Mouse (Mus musculus): ENCODE results near the gene Col6a6. TPM values are rescaled to one million over a fixed set of nuclear protein-coding genes. Genes with fewer than 3 reads are reported as not detected.
A peak's percentile ranks its signal among the peaks of the same experiment; 100 is the strongest.

Gene Col6a6
- polyA plus RNA-seq (2012; rRNA removed), result 0.19 and 0.28 TPM in 2 replicates

DNA sequence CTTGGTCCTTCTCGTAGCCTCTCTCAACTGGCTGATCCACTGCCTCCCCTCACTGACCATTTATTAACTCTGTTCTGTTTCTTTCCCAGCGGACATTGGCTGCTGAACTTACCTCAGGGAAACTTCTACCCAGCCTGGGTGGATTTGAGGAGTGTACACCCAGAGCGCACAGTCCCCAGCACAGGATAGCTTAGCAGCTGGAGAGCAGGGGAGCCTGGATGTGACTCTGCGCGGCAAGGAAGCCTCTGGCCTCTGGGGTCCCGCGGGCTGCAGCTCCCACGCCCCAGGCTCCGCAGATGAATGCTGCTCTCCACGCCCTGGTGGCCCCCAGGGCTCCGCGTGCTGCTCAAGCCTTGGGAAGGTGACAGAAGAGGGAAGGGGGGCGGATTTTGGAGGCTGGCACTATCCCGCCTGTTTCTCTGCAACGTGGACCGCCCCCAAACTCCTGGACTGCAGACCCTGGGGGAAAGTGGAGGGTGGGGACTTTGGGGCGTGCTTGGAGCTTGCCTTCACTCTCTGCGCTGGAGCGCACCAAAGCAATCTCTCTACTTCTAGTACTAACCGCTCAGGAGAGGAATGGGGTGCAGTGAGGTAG, at the start of gene Col6a6:
Gene Col6a6 (minus strand): TSS at position 370 of the 595 bp plus-strand sequence.
- 8% methylated on average over 20 of the region's 20 CpGs for WGBS
- peak; percentile 39 for DNase-seq
- H3K27ac ChIP-seq (ENCODE audit: insufficient read depth, low read depth, low read length), result no peak within 1 kb of the TSS
- H3K4me1 ChIP-seq (ENCODE audit: control insufficient read depth, insufficient read depth, low read length), result no peaks in the 10 kb centered on the region
- no peaks in the 10 kb centered on the region for H3K27me3 ChIP-seq (replicated peaks; ENCODE audit: control insufficient read depth, insufficient read depth, low read length)
- no peak within 1 kb of the TSS for H3K4me3 ChIP-seq (ENCODE audit: insufficient read depth, low read depth, low read length)
- no peaks in the 10 kb centered on the region for H3K36me3 ChIP-seq (ENCODE audit: control insufficient read depth, insufficient read depth, low read length)
- TF ChIP-seq CTCF (conservative IDR thresholded peaks at IDR 0.05; ENCODE audit: insufficient read depth, insufficient read length, low read depth, low read length), result no peak
- TF ChIP-seq POLR2A (IDR thresholded peaks at IDR 0.05; ENCODE audit: low read depth, low read length), result no peak

DNA sequence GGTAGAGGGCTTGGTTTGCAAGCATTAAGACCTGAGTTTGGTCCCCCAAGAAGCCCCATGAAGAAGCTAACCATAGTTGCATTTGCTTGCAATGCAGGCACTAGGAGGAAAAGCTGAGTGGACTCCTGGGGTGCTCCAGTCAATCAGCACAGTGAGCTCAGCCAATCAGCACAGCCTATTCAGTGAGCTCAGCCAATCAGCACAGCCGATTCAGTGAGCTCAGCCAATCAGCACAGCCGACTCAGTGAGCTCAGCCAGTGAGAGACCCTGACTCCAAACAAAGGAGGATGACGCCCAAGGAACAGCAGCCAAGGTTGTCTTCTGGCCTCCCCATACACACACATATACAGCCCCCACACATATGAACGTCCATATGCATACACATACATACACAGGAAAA, 48.2 kb upstream of the Col6a6 start:
- no peaks in the 10 kb centered on the region for H3K36me3 ChIP-seq (ENCODE audit: control insufficient read depth, insufficient read depth, low read length)
- H3K27ac ChIP-seq (ENCODE audit: insufficient read depth, low read depth, low read length), result no peak overlapping the region
- DNase-seq, result no peak
- no peaks in the 10 kb centered on the region for H3K27me3 ChIP-seq (replicated peaks; ENCODE audit: control insufficient read depth, insufficient read depth, low read length)
- TF ChIP-seq CTCF (conservative IDR thresholded peaks at IDR 0.05; ENCODE audit: insufficient read depth, insufficient read length, low read depth, low read length), result no peak
- TF ChIP-seq POLR2A (IDR thresholded peaks at IDR 0.05; ENCODE audit: low read depth, low read length), result no peak
- 89% methylated on average over 4 of the region's 4 CpGs for WGBS
- no peak overlapping the region for H3K4me3 ChIP-seq (ENCODE audit: insufficient read depth, low read depth, low read length)
- H3K4me1 ChIP-seq (ENCODE audit: control insufficient read depth, insufficient read depth, low read length), result no peaks in the 10 kb centered on the region

DNA sequence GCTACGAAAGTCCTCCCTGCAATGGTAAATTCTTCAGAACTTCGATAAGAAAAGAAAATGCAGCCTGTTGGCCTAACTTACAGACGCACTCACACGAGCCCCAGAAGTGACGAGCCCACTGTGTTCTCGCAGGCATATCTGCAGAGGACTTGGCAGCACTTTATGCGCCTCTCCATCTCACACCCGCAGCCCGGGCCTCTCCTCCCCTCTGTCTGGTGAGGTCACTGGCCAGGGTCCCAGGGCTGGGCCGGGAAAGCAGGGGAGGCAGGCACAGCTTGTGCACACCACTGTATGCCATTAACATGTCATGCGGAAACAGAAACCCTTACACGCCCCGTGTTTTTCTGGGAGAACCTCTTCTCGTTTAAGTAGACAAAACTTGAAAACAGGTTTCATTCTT, 43.7 kb upstream of the Col6a6 start:
- H3K27me3 ChIP-seq (replicated peaks; ENCODE audit: control insufficient read depth, insufficient read depth, low read length), result no peaks in the 10 kb centered on the region
- no peak for DNase-seq
- TF ChIP-seq POLR2A (IDR thresholded peaks at IDR 0.05; ENCODE audit: low read depth, low read length) (no peak), CTCF (conservative IDR thresholded peaks at IDR 0.05; ENCODE audit: insufficient read depth, insufficient read length, low read depth, low read length) (no peak)

DNA sequence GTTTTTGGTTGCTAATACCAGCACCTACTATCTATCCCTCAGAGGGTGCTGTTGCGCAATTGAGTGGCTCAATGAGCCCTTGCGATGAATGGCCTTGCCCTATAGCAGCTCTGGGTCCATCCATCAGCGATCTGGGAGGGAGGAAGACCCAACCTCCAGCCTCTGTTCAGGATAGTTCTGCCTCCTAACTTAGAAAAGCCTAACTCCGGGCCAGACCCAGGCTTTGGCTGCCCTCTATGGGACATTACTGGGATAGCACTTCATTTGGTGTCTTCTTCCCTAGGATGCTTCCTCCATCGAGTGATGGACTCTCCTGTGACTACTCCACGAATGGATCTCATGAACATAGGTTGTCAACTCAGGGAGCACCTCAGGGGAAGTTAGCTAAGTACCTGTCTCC, 29.8 kb upstream of the Col6a6 start:
- no peaks in the 10 kb centered on the region for H3K4me1 ChIP-seq (ENCODE audit: control insufficient read depth, insufficient read depth, low read length)
- H3K36me3 ChIP-seq (ENCODE audit: control insufficient read depth, insufficient read depth, low read length), result no peaks in the 10 kb centered on the region
- H3K27me3 ChIP-seq (replicated peaks; ENCODE audit: control insufficient read depth, insufficient read depth, low read length), result no peaks in the 10 kb centered on the region
- TF ChIP-seq CTCF (conservative IDR thresholded peaks at IDR 0.05; ENCODE audit: insufficient read depth, insufficient read length, low read depth, low read length) (peak; percentile 91), POLR2A (IDR thresholded peaks at IDR 0.05; ENCODE audit: low read depth, low read length) (no peak)
- no peak overlapping the region for H3K4me3 ChIP-seq (ENCODE audit: insufficient read depth, low read depth, low read length)
- H3K27ac ChIP-seq (ENCODE audit: insufficient read depth, low read depth, low read length), result no peak overlapping the region
- WGBS, result 12% methylated on average over 6 of the region's 6 CpGs
- DNase-seq, result peak; percentile 59

More for the DNA sequence above, 43.7 kb upstream of the Col6a6 start:
- WGBS, result 51% methylated on average over 14 of the region's 14 CpGs
- H3K4me3 ChIP-seq (ENCODE audit: insufficient read depth, low read depth, low read length), result no peak overlapping the region
- H3K36me3 ChIP-seq (ENCODE audit: control insufficient read depth, insufficient read depth, low read length), result no peaks in the 10 kb centered on the region
- H3K27ac ChIP-seq (ENCODE audit: insufficient read depth, low read depth, low read length), result no peak overlapping the region
- H3K4me1 ChIP-seq (ENCODE audit: control insufficient read depth, insufficient read depth, low read length), result no peaks in the 10 kb centered on the region

DNA sequence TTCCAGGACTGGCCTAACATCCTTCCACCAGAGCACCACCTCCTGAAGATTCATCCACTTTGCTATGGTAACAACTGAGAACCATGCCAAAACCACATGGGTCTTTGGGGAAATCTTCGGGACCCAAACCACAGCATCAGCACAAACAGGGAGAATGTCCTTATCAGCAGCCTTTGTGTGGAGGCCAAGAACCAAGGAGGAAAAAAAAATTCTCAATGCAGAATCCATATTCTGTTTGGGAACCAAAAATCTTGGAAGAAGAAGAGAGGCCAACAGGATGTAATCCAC, 24.8 kb upstream of the Col6a6 start:
- 79% methylated on average over 1 of the region's 1 CpGs for WGBS
- no peak for TF ChIP-seq POLR2A (IDR thresholded peaks at IDR 0.05; ENCODE audit: low read depth, low read length)
- TF ChIP-seq CTCF (conservative IDR thresholded peaks at IDR 0.05; ENCODE audit: insufficient read depth, insufficient read length, low read depth, low read length), result no peak
- H3K27me3 ChIP-seq (replicated peaks; ENCODE audit: control insufficient read depth, insufficient read depth, low read length), result no peaks in the 10 kb centered on the region

DNA sequence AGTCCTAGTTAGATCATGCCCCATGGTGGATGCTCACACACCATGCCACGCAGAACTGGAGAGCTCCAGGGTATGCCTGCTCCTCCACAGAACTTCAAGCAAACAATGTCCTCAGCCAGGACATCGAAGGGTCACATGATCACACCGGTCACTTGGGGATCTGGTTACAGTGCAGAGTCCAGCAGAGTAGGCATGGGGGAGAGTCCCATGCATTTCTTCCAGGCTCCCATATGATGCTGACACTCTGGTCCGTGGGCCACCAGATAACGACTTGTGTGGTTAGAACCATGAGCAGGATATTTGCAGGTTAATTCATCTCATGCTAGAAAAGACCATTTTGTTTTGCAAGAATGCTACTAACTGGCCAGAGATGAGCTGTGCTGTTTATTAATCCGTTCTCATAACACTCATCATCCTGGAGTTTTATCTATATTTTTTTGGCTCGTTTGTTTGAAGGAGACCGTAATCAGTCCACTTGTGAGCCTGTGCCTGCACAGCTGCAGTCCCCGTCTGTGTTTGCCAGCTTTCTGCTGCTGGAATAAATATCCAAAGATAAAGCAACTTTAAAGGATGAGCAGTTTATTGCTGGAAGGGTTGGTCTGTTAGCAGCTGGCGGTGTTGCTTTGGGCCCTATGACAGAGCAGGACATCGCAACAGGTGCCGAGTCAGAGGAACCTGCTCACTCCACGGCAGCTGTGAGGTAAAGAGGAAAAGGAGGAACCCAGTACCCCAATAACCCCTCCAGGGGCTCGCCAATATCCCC, 24.2 kb upstream of the Col6a6 start:
- no peak for TF ChIP-seq POLR2A (IDR thresholded peaks at IDR 0.05; ENCODE audit: low read depth, low read length)
- no peak for TF ChIP-seq CTCF (conservative IDR thresholded peaks at IDR 0.05; ENCODE audit: insufficient read depth, insufficient read length, low read depth, low read length)
- H3K4me1 ChIP-seq (ENCODE audit: control insufficient read depth, insufficient read depth, low read length), result no peaks in the 10 kb centered on the region
- no peak overlapping the region for H3K4me3 ChIP-seq (ENCODE audit: insufficient read depth, low read depth, low read length)
- no peaks in the 10 kb centered on the region for H3K27me3 ChIP-seq (replicated peaks; ENCODE audit: control insufficient read depth, insufficient read depth, low read length)
- H3K27ac ChIP-seq (ENCODE audit: insufficient read depth, low read depth, low read length), result no peak overlapping the region
- WGBS, result 63% methylated on average over 14 of the region's 14 CpGs
- DNase-seq, result no peak
- no peaks in the 10 kb centered on the region for H3K36me3 ChIP-seq (ENCODE audit: control insufficient read depth, insufficient read depth, low read length)

More for the DNA sequence above, 24.8 kb upstream of the Col6a6 start:
- no peak for DNase-seq
- no peak overlapping the region for H3K27ac ChIP-seq (ENCODE audit: insufficient read depth, low read depth, low read length)
- H3K36me3 ChIP-seq (ENCODE audit: control insufficient read depth, insufficient read depth, low read length), result no peaks in the 10 kb centered on the region
- no peaks in the 10 kb centered on the region for H3K4me1 ChIP-seq (ENCODE audit: control insufficient read depth, insufficient read depth, low read length)
- no peak overlapping the region for H3K4me3 ChIP-seq (ENCODE audit: insufficient read depth, low read depth, low read length)

DNA sequence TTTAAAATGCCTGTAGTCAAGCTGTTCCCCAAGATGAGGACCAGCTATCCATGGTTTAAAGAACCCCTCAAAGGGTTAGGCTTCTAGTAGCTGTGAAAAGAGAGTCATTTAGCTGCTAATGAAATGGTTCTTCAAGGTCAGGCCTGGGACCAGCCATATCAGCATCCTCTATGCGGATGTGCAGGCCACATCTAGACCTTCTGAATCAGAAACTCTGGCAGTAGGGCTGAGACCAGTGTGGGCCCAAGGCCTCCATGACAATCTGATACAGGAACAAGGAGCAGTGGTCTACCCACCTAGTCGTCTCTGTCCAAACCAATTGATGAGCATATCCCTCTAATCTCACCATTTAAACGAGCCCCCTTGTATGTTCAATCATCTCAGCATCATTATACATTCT, 23.1 kb upstream of the Col6a6 start:
- Histone ChIP-seq H3K4me1 (ENCODE audit: control insufficient read depth, insufficient read depth, low read length) (no peaks in the 10 kb centered on the region), H3K36me3 (ENCODE audit: control insufficient read depth, insufficient read depth, low read length) (no peaks in the 10 kb centered on the region), H3K4me3 (ENCODE audit: insufficient read depth, low read depth, low read length) (no peak overlapping the region), H3K27ac (ENCODE audit: insufficient read depth, low read depth, low read length) (no peak overlapping the region), H3K27me3 (replicated peaks; ENCODE audit: control insufficient read depth, insufficient read depth, low read length) (no peaks in the 10 kb centered on the region)
- no peak for TF ChIP-seq POLR2A (IDR thresholded peaks at IDR 0.05; ENCODE audit: low read depth, low read length)
- no peak for DNase-seq
- WGBS, result 86% methylated on average over 3 of the region's 3 CpGs
